Mouse (Mus musculus) small intestine, adult 2 months (tissue): Measurements from ENCODE around the gene Rab22a. TPM values are rescaled to one million over a fixed set of nuclear protein-coding genes. Genes with fewer than 3 reads are reported as not detected.

Source experiments
- H3K27ac ChIP-seq: fragments of 200-500 bp; 2 replicates; pipeline ENCODE4 v1.5.1; 2012; ENCODE audit warnings: low read depth, low read length, control low read depth, inconsistent platforms; ENCODE audit not compliant: insufficient read depth
- H3K27me3 ChIP-seq: fragments of 200-500 bp; 2 replicates; pipeline ENCODE4 v1.6.1; 2012; ENCODE audit warnings: mild to moderate bottlenecking, moderate library complexity, low read length, inconsistent platforms; ENCODE audit not compliant: control insufficient read depth, insufficient read depth
- H3K36me3 ChIP-seq: fragments of 200-500 bp; 2 replicates; pipeline ENCODE4 v1.6.1; 2012; ENCODE audit warnings: mild to moderate bottlenecking, low read length, control low read depth, inconsistent platforms; ENCODE audit not compliant: control insufficient read depth, insufficient read depth
- H3K4me1 ChIP-seq: fragments of 200-500 bp; 2 replicates; pipeline ENCODE4 v1.6.1; 2012; ENCODE audit warnings: low read length, inconsistent platforms, mixed read lengths; ENCODE audit not compliant: control insufficient read depth, insufficient read depth, insufficient read length
- H3K4me3 ChIP-seq: fragments of 200-500 bp; 2 replicates; pipeline ENCODE4 v1.5.1; 2012; ENCODE audit warnings: low read depth, mild to moderate bottlenecking, control low read depth, inconsistent platforms, low read length, moderate library complexity
- CTCF ChIP-seq: fragments of 200-500 bp; IDR thresholded peaks from 2 replicates; pipeline ENCODE4 v1.5.1; 2012; ENCODE audit warnings: low read depth, mild to moderate bottlenecking, control low read depth, inconsistent platforms, low read length, moderate library complexity, mixed read lengths; ENCODE audit not compliant: insufficient replicate concordance, insufficient read length; ENCODE audit errors: extremely low read depth
- POLR2A ChIP-seq: fragments of 200-500 bp; IDR thresholded peaks from 2 replicates; pipeline ENCODE4 v1.6.1; 2012; ENCODE audit warnings: low read depth, mild to moderate bottlenecking, control low read depth, inconsistent platforms, low read length, moderate library complexity
- WGBS: fragments of 180-500 bp; shearing (Covaris S2); methylation state at CpG from one replicate; pipeline ENCODE4 v1.1.7; 2018; 5-methylcytosine and 5-hydroxymethylcytosine counted together
- polyA plus RNA-seq: library from polyadenylated mRNA; depleted of rRNA; stranded (reverse); fragments of >200 nt; gene quantifications from 2 replicates; pipeline ENCODE4 v1.2.3, GENCODE M21; 2012

Rab22a gene
- polyA plus RNA-seq, 1 experiment: 76.4 TPM

- Histone ChIP-seq H3K36me3 (no peaks in the 10 kb centered on the region), H3K27ac (no peak overlapping the region), H3K27me3 (no peaks in the 10 kb centered on the region), H3K4me1 (no peaks in the 10 kb centered on the region), H3K4me3 (no peak overlapping the region)
- TF ChIP-seq CTCF (no peak), POLR2A (no peak)
- 44% methylated on average over 11 of the region's 11 CpGs for WGBS
Measured at GRCm38 (mm10) chr2:173722251-173722857, 62.8 kb downstream of the Rab22a start.

GRCm38 (mm10) chr2:173724382-173724781, 64.8 kb downstream of the Rab22a start:
- Histone ChIP-seq H3K27ac (no peak overlapping the region), H3K4me1 (no peaks in the 10 kb centered on the region; the same call in 1 of the 2 replicates), H3K27me3 (no peaks in the 10 kb centered on the region), H3K36me3 (no peaks in the 10 kb centered on the region), H3K4me3 (0 out of 2 replicates have a peak overlapping the region, but pooled peaks have one; percentile 18)
- WGBS: 64% methylated on average over 14 of the region's 14 CpGs
- TF ChIP-seq CTCF: no peak
- no peak for TF ChIP-seq POLR2A

DNA sequence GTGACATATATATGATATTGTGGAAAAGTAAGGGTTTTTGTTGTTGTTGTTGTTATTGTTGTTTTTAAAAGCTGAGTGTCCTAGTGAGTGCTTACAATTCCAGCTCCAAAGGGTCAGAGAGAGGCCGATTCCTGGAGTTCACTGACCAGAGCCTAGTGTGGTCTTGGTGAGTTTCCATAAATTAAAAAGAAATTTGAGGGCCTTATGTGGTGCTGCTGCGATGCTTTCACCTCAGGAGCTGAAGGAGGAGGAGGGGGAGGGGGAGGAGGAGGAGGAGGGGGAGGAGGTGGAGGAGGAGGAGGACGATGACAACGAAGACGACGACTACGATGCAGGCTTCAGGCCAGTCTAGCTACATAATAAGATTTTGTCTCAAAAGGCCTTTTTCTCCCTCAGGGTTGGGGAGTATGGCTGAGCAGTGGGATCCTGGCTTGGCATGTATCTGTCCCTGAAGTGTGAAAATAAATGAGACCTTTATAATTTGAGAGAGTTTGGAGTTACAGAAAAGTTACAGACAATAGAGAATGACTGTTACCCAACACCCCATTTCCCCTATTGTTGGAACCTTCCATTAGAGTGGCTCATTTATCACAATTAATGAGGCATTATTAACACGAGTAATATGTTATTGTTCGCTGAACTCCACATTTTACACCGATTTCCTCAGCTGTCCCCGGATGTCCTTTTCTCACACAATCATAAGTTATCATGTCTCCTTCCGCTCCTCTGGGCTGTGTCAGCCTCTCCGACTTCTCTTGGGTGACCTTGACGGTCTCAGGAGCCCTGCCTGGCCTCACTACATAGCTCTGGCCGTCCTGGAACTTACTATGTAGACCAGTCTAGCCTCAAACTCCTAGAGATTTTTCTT, 65.6 kb downstream of the Rab22a start:
- no peaks in the 10 kb centered on the region for H3K27me3 ChIP-seq
- H3K4me3 ChIP-seq: no peak overlapping the region
- WGBS: 76% methylated on average over 15 of the region's 15 CpGs
- no peak overlapping the region for H3K27ac ChIP-seq
- no peaks in the 10 kb centered on the region for H3K36me3 ChIP-seq
- peaks cover 5% of the 10 kb centered on the region; the same call in 1 of the 2 replicates for H3K4me1 ChIP-seq
- TF ChIP-seq POLR2A (no peak), CTCF (no peak)

DNA sequence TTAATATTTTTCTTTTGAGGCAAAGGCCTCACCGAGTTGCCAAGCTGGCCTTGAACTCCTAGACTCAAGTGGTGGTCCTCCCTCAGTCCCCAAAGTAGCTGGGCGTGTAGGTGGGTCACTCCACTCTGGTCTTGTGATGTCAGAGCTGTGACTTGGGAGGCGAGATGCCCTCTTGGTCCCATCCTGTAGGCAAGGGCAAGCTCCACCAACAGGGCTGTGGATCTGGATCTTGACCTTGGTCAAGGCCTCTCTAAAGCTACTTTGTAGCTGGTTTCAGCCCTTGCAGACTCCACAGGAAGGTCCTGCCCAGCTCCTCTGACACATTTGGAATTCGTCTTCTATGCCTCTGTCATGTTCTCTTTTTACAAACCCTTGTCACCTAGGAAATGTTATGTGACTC, 66.3 kb downstream of the Rab22a start:
- Histone ChIP-seq H3K4me1 (peaks cover 7% of the 10 kb centered on the region; the same call in 1 of the 2 replicates), H3K36me3 (no peaks in the 10 kb centered on the region), H3K4me3 (no peak overlapping the region), H3K27me3 (no peaks in the 10 kb centered on the region), H3K27ac (no peak overlapping the region)
- WGBS: 86% methylated on average over 4 of the region's 4 CpGs
- TF ChIP-seq POLR2A (no peak), CTCF (no peak)

GRCm38 (mm10) chr2:173730444-173730966, 70.9 kb downstream of the Rab22a start:
- TF ChIP-seq CTCF (no peak), POLR2A (no peak)
- H3K27ac ChIP-seq: peak overlapping the region; percentile 88
- H3K4me1 ChIP-seq: peaks cover 13% of the 10 kb centered on the region; the same call in 1 of the 2 replicates
- peak overlapping the region; percentile 57 for H3K4me3 ChIP-seq
- H3K27me3 ChIP-seq: no peaks in the 10 kb centered on the region
- 15% methylated on average over 9 of the region's 9 CpGs for WGBS
- no peaks in the 10 kb centered on the region for H3K36me3 ChIP-seq

GRCm38 (mm10) chr2:173734426-173734825, 74.9 kb downstream of the Rab22a start:
- H3K36me3 ChIP-seq: no peaks in the 10 kb centered on the region
- no peak overlapping the region for H3K27ac ChIP-seq
- H3K4me1 ChIP-seq: peaks cover 28% of the 10 kb centered on the region; the same call in 1 of the 2 replicates
- no peak overlapping the region for H3K4me3 ChIP-seq
- WGBS: 75% methylated on average over 2 of the region's 2 CpGs
- TF ChIP-seq CTCF (no peak), POLR2A (no peak)
- H3K27me3 ChIP-seq: no peaks in the 10 kb centered on the region
